Mouse (Mus musculus) embryonic facial prominence, embryonic 12.5 days (tissue): ENCODE data around the gene Ddr1. TPM values are rescaled to one million over a fixed set of nuclear protein-coding genes. Genes with fewer than 3 reads are reported as not detected.
A peak's percentile ranks its signal among the peaks of the same experiment; 100 is the strongest.

ENCODE experiments used
- ATAC-seq: fragments of 200-750 bp; cut with Nextera tagmentation; 2 replicates; pipeline ENCODE4 v1.8.0; 2017; ENCODE audit not compliant: insufficient number of reproducible peaks, insufficient read depth, low FRiP score, low TSS enrichment
- H3K27ac ChIP-seq: fragments of 300-500 bp; sonication (generic); 2 replicates; pipeline ENCODE4 v1.5.1; 2016; ENCODE audit warnings: mild to moderate bottlenecking
- H3K27me3 ChIP-seq: fragments of 300-500 bp; sonication (generic); 2 replicates; pipeline ENCODE4 v1.6.1; 2016; ENCODE audit warnings: mild to moderate bottlenecking, moderate library complexity
- H3K36me3 ChIP-seq: fragments of 300-500 bp; sonication (generic); 2 replicates; pipeline ENCODE4 v1.6.1; 2016; ENCODE audit warnings: mild to moderate bottlenecking
- H3K4me1 ChIP-seq: fragments of 300-500 bp; sonication (generic); 2 replicates; pipeline ENCODE4 v1.6.1; 2016
- H3K4me2 ChIP-seq: fragments of 300-500 bp; sonication (generic); replicated peaks from 2 replicates; pipeline ENCODE4 v1.6.1; 2016; ENCODE audit warnings: mild to moderate bottlenecking, moderate library complexity
- H3K4me3 ChIP-seq: fragments of 300-500 bp; sonication (generic); 2 replicates; pipeline ENCODE4 v1.5.1; 2016; ENCODE audit warnings: mild to moderate bottlenecking
- H3K9ac ChIP-seq: fragments of 300-500 bp; sonication (generic); 2 replicates; pipeline ENCODE4 v1.6.1; 2016; ENCODE audit warnings: mild to moderate bottlenecking, moderate library complexity
- H3K9me3 ChIP-seq: fragments of 300-500 bp; sonication (generic); 2 replicates; pipeline ENCODE4 v1.6.1; 2016; ENCODE audit warnings: mild to moderate bottlenecking, moderate library complexity
- WGBS: fragments of 180-500 bp; shearing (Covaris S2); methylation state at CpG from one replicate; pipeline ENCODE4 v1.1.7; 2016; 5-methylcytosine and 5-hydroxymethylcytosine counted together
- polyA plus RNA-seq: library from polyadenylated mRNA; unstranded; fragments of >200 nt; fragmentation: Nextera tagmentation; extraction: Ambion mirVana; gene quantifications from 2 replicates; pipeline ENCODE4 v1.2.1, GENCODE M21; 2016

The Ddr1 gene
- 62.6 and 63.0 TPM in 2 replicates for polyA plus RNA-seq

- H3K4me1 ChIP-seq, result peaks cover 38% of the 10 kb centered on the region
- peaks cover 6% of the 10 kb centered on the region; the same call in 1 of the 2 replicates for H3K27me3 ChIP-seq
- peak within 1 kb of the TSS; percentile 38 for H3K9ac ChIP-seq
- no peak for ATAC-seq
- peak within 1 kb of the TSS; percentile 89 for H3K27ac ChIP-seq
- H3K4me3 ChIP-seq, result peak within 1 kb of the TSS; percentile 37
- 9% methylated on average over 19 of the region's 19 CpGs for WGBS
- no peaks in the 10 kb centered on the region for H3K9me3 ChIP-seq
- H3K4me2 ChIP-seq, result peak within 1 kb of the TSS; percentile 45
- no peaks in the 10 kb centered on the region for H3K36me3 ChIP-seq
These were observed at the start of gene Ddr1 for GRCm38 (mm10) chr17:35704621-35705464. TSS of gene Ddr1 (minus strand) at chr17:35704621.

GRCm38 (mm10) chr17:35753668-35754067 lies 49.2 kb upstream of the Ddr1 start:
- 96% methylated on average over 7 of the region's 7 CpGs for whole genome bisulfite sequencing
- no peak overlapping the region for H3K4me3 ChIP-seq
- no peak overlapping the region for H3K9ac ChIP-seq
- H3K27ac ChIP-seq, result no peak overlapping the region
- H3K36me3 ChIP-seq, result no peaks in the 10 kb centered on the region
- H3K27me3 ChIP-seq, result no peaks in the 10 kb centered on the region
- H3K4me2 ChIP-seq, result no peak overlapping the region
- no peaks in the 10 kb centered on the region for H3K4me1 ChIP-seq
- ATAC-seq, result no peak
- no peaks in the 10 kb centered on the region for H3K9me3 ChIP-seq

GRCm38 (mm10) chr17:35752221-35752811 lies 47.9 kb upstream of the Ddr1 start:
- no peak for ATAC-seq
- Histone ChIP-seq H3K36me3 (no peaks in the 10 kb centered on the region), H3K4me2 (no peak overlapping the region), H3K9ac (no peak overlapping the region), H3K4me1 (no peaks in the 10 kb centered on the region), H3K27ac (no peak overlapping the region), H3K9me3 (no peaks in the 10 kb centered on the region), H3K27me3 (no peaks in the 10 kb centered on the region), H3K4me3 (no peak overlapping the region)
- 57% methylated on average over 7 of the region's 7 CpGs for WGBS

- Histone ChIP-seq H3K27ac (no peak overlapping the region), H3K4me1 (no peaks in the 10 kb centered on the region), H3K9me3 (no peaks in the 10 kb centered on the region), H3K4me2 (no peak overlapping the region), H3K9ac (no peak overlapping the region), H3K4me3 (no peak overlapping the region), H3K36me3 (no peaks in the 10 kb centered on the region), H3K27me3 (no peaks in the 10 kb centered on the region)
- WGBS, result 79% methylated on average over 10 of the region's 10 CpGs
- no peak for ATAC-seq
These were observed 45.3 kb upstream of the Ddr1 start for GRCm38 (mm10) chr17:35749685-35750084.

GRCm38 (mm10) chr17:35744361-35744760 lies 39.9 kb upstream of the Ddr1 start:
- H3K27me3 ChIP-seq, result no peaks in the 10 kb centered on the region
- no peaks in the 10 kb centered on the region for H3K4me1 ChIP-seq
- no peak for ATAC-seq
- no peaks in the 10 kb centered on the region for H3K36me3 ChIP-seq
- WGBS, result 91% methylated on average over 2 of the region's 2 CpGs
- no peak overlapping the region for H3K27ac ChIP-seq
- H3K9ac ChIP-seq, result no peak overlapping the region
- H3K4me3 ChIP-seq, result no peak overlapping the region
- no peaks in the 10 kb centered on the region for H3K9me3 ChIP-seq
- H3K4me2 ChIP-seq, result no peak overlapping the region

- ATAC-seq, result no peak
- Histone ChIP-seq H3K4me3 (no peak overlapping the region), H3K4me1 (no peaks in the 10 kb centered on the region), H3K4me2 (no peak overlapping the region), H3K27ac (no peak overlapping the region), H3K9ac (no peak overlapping the region), H3K27me3 (peaks cover 3% of the 10 kb centered on the region; the same call in 1 of the 2 replicates), H3K9me3 (no peaks in the 10 kb centered on the region), H3K36me3 (no peaks in the 10 kb centered on the region)
- WGBS, result 75% methylated on average over 3 of the region's 3 CpGs
These were observed 38.5 kb upstream of the Ddr1 start for GRCm38 (mm10) chr17:35742948-35743347.

GRCm38 (mm10) chr17:35741589-35742226 lies 37.3 kb upstream of the Ddr1 start:
- Histone ChIP-seq H3K27ac (no peak overlapping the region), H3K4me3 (no peak overlapping the region), H3K4me1 (no peaks in the 10 kb centered on the region), H3K36me3 (no peaks in the 10 kb centered on the region), H3K9ac (no peak overlapping the region), H3K27me3 (peaks cover 3% of the 10 kb centered on the region; the same call in 1 of the 2 replicates), H3K4me2 (no peak overlapping the region), H3K9me3 (no peaks in the 10 kb centered on the region)
- ATAC-seq, result no peak
- 79% methylated on average over 9 of the region's 9 CpGs for WGBS

GRCm38 (mm10) chr17:35740276-35740880 lies 36.0 kb upstream of the Ddr1 start:
- Histone ChIP-seq H3K9me3 (no peaks in the 10 kb centered on the region), H3K9ac (no peak overlapping the region), H3K4me2 (no peak overlapping the region), H3K36me3 (no peaks in the 10 kb centered on the region), H3K27ac (no peak overlapping the region), H3K4me1 (no peaks in the 10 kb centered on the region), H3K4me3 (no peak overlapping the region), H3K27me3 (peaks cover 3% of the 10 kb centered on the region; the same call in 1 of the 2 replicates)
- 72% methylated on average over 5 of the region's 5 CpGs for WGBS
- ATAC-seq, result no peak

- H3K27ac ChIP-seq, result no peak overlapping the region
- no peaks in the 10 kb centered on the region for H3K4me1 ChIP-seq
- whole genome bisulfite sequencing, result 15% methylated on average over 6 of the region's 6 CpGs
- no peaks in the 10 kb centered on the region for H3K36me3 ChIP-seq
- no peak overlapping the region for H3K9ac ChIP-seq
- ATAC-seq, result no peak; the same call in 1 of the 2 replicates
- peaks cover 3% of the 10 kb centered on the region; the same call in 1 of the 2 replicates for H3K27me3 ChIP-seq
- no peaks in the 10 kb centered on the region for H3K9me3 ChIP-seq
- H3K4me2 ChIP-seq, result no peak overlapping the region
- H3K4me3 ChIP-seq, result no peak overlapping the region
These were observed 35.3 kb upstream of the Ddr1 start for GRCm38 (mm10) chr17:35739675-35740074.

GRCm38 (mm10) chr17:35737743-35738142 lies 33.3 kb upstream of the Ddr1 start:
- Histone ChIP-seq H3K4me3 (no peak overlapping the region), H3K4me1 (no peaks in the 10 kb centered on the region), H3K36me3 (no peaks in the 10 kb centered on the region), H3K9me3 (no peaks in the 10 kb centered on the region), H3K9ac (no peak overlapping the region), H3K27ac (no peak overlapping the region), H3K27me3 (peaks cover 3% of the 10 kb centered on the region; the same call in 1 of the 2 replicates), H3K4me2 (no peak overlapping the region)
- ATAC-seq, result no peak
- WGBS, result 9% methylated on average over 12 of the region's 12 CpGs

- no peak overlapping the region for H3K9ac ChIP-seq
- H3K9me3 ChIP-seq, result no peaks in the 10 kb centered on the region
- no peak overlapping the region for H3K4me2 ChIP-seq
- H3K36me3 ChIP-seq, result no peaks in the 10 kb centered on the region
- 31% methylated on average over 12 of the region's 12 CpGs for WGBS
- H3K27ac ChIP-seq, result no peak overlapping the region
- peaks cover 5% of the 10 kb centered on the region; the same call in 1 of the 2 replicates for H3K4me1 ChIP-seq
- H3K27me3 ChIP-seq, result peaks cover 3% of the 10 kb centered on the region; the same call in 1 of the 2 replicates
- no peak overlapping the region for H3K4me3 ChIP-seq
- no peak for ATAC-seq
These were observed 32.0 kb upstream of the Ddr1 start for GRCm38 (mm10) chr17:35736280-35736960.
